Mouse (Mus musculus): ENCODE results near the gene Pafah2.
A peak's percentile ranks its signal among the peaks of the same experiment; 100 is the strongest.

The Pafah2 gene

DNA sequence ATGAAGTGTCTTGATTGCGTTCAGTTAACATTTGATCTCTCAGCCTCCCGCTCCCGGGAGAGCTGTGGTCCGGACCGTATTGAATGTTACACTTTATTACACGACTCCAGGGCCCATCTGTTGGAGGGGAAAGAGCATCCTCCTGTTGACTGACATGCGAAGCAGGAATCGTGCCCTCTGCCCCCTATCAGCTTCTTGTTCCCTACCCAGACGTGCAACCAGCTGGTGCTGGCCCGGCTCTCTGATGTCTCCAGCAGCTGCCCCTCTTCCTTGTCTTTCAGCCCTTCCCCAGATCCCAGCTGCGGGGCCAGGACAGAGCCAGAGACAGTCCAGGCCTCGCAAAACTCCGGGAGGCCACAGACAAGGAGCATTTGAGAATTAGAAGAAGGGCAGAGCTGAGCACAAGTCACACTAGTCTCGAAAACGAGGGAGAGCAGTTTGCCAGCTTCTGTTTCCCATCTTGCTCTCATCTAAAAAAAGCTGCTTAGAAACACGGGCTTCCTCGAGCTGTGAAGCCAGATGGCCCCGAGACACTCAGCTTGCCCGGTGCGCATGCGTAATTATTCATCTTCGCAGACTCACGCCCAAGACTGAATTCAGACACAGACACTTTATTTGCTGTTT, 34.4 kb downstream of the Pafah2 start:
- DNase-seq: peak; percentile 92

DNA sequence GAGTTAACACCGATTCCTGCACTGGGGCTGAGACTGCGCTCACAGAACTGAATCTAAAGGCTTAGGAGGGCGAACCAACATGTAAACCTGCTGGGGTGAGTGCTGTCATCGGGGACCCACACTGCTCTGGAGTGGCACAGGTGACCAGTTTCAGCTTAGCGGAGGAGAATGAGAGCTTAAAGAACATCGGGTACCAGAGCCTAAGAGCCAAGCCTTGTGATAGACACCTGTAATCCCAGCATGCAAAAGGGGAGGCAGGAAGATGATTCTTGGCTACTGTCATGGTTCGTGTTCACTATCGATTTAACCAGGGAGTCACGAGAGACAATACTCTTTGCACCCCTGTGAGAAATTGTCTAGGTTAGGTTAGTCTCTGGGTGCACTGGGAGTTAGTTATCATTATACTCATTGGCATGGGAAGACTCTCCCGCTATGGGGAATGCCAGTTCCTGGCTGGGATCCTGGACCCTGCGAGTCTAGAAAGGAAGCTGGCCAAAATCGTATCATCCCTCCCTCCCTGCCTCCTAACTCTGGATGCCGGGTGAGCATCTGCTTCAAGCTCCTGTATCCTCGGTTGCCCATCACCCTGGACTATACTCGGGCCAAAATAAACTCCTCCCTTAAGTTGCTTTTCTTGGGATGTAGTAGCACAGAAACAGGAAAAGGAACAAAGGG, 36.7 kb downstream of the Pafah2 start:
- peak; percentile 37 for DNase-seq

DNA sequence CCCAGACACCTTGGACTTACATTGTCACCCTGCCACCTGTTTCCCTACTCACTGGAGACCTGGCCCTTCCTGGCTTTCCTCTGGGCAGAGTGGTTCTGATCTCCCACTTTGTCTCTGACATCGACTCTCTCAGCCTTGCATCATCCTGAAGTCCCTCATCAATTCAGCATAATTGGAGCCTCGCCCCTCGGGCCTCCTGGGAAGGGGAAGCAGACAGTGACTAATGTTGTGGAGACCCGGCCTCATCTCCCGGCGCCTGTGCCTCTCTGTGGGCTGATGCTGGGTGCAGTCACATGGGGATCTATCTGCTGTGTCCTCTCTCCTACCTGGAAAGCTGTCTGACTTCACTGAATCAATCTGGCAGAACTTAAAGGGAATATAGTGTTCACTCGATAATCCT, 40.1 kb downstream of the Pafah2 start:
- DNase-seq: no peak

DNA sequence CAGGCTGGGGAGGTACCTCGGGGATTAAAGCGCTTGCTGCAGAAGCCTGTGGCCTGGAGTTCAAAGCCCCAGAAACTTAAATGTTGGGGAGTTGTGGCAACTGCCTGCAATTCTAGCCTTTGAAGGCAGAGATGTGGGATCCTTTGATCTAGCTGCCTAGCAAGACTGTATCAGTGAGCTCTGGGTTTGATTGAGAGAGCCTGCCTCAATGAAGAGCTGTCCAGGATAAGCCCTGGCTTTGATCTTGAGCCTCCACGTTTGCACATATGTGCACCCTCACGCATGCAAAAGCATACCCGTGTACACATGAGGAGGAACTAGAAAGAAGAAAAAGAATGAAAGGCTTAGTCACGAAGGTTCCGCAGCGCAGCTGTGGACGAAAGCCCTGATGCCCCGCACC, 40.5 kb downstream of the Pafah2 start:
- DNase-seq: no peak

DNA sequence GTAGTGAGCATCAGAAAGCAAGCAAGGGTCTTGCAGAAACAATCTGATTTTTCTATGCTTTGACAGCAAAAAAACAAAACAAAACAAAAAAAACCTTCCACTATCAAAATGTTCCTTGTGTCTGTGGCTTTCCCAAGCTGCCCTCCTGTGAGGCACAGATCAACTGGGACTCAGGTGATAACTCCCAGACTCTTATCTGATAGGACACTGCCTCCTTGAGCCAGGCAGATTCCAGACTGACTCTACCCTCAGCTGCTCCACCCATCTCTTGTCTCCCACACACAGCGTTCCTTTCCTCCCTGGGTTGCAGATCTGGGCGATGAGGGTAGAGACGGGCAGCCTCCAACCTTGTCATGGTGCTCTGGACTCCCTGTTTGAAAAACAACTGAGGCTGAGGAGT, 43.0 kb downstream of the Pafah2 start:
- no peak for DNase-seq

DNA sequence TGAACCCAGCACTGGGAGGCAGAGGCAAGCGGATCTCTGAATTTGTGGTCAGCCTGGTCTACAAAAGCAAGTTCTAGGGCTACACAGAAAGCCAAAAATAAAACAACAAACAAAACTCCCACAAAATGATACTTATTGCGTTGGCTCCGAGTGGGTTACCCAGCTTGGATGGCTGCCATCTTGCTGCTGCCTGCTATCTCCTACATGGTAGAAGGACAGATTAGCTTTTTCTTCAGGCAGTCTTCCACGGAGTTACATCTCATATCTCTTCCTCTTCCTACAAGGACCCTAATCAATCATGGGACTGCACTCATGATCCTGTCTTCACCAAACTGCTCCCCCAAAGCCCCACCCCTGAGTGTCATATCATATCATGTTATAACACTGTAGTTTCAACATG, 43.8 kb downstream of the Pafah2 start:
- DNase-seq: no peak

DNA sequence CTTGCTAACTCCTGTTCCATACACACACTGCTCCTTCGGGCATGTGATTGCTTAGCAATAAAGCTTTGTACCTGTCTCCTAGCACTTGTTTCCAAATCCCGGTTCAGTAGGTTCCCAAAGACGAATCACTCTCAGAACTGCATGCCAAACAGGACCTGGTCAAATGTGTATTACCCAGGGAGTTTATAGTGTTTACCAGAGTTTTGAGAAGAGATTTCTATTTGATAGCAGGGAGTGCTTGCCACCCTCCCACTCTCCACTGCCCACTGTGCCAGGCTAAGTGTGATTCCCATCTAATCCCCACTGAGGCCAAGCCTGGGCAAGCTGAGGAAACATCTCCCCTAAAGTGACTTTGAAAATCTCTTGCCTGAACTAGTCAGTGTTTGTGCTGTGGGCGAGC, 46.1 kb downstream of the Pafah2 start:
- no peak for DNase-seq

DNA sequence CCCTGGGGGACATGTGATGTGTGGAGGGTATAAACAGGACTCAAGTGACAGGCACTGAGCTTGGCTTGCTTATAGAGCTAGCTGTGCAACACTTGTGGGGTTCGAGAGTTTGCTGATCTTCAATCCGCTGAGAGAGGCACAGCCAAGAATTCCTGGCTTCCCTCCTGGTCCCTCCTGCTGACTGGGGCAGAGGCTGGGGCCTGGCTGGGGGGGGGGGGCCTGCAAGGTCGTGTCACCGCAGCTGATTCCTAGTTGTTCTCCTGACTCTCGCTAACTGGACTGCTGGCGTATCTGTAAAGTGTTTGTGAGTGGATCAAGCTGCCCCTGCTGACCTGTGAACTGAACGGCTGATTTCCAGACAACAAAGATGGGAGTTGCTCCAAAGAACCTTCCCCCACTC, 47.5 kb downstream of the Pafah2 start:
- DNase-seq: no peak

DNA sequence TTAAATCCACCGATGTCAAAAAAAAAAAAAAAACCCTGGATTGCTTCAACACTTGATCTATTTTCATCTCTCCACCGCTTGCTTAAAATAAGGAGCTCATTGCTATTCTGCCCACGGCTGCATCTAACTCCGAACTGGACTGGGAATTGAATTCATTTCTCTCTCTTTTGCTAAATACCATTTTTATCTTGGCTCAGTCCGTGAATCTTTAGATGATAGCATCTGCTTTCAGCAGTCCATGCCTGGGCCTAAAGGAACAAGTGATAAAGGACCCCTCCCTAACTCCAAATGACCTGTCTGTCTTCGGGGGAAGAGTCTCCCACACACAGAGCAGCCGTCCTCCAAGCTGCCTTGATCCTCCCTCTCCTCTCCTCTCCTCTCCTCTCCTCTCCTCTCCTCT, 48.8 kb downstream of the Pafah2 start:
- DNase-seq: peak; percentile 52

DNA sequence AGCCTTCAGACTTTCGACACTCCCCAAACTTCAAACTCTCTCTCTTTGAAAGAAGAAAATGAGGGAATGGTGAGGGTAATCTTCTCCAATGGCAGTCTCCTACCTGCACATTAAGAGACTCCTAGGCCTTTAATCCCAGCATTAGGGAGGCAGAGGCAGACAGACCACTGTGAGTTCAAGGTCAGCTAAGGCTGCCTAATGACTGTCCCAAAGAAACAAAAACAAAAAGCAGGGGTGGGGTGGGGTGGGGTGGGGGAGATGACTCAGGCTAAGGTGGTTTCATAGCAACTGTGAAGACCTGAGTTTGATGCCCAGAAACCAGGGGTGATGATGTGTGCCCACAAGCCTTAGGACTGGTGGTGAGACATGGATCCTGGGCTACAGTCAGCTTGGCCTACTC, 49.4 kb downstream of the Pafah2 start:
- no peak for DNase-seq

DNA sequence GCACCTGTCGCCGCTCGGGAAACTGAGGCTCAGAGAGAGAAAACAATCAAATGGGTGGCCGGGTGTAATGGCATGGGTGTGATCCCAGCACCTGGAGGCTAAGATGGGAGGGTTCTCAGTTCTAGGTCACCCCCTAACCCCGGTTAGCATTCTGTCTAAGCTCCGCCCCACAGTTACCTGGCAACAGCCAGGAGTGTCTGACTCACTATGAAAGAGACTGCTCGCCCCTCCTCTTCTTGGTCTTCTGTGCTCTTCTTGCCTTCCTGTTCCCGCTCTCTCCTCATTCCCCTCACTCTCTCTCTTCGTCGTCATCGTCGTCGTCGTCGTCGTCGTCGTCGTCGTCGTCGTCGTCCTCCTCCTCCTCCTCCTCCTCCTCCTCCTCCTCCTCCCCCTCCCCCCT, 51.8 kb downstream of the Pafah2 start:
- DNase-seq: no peak

DNA sequence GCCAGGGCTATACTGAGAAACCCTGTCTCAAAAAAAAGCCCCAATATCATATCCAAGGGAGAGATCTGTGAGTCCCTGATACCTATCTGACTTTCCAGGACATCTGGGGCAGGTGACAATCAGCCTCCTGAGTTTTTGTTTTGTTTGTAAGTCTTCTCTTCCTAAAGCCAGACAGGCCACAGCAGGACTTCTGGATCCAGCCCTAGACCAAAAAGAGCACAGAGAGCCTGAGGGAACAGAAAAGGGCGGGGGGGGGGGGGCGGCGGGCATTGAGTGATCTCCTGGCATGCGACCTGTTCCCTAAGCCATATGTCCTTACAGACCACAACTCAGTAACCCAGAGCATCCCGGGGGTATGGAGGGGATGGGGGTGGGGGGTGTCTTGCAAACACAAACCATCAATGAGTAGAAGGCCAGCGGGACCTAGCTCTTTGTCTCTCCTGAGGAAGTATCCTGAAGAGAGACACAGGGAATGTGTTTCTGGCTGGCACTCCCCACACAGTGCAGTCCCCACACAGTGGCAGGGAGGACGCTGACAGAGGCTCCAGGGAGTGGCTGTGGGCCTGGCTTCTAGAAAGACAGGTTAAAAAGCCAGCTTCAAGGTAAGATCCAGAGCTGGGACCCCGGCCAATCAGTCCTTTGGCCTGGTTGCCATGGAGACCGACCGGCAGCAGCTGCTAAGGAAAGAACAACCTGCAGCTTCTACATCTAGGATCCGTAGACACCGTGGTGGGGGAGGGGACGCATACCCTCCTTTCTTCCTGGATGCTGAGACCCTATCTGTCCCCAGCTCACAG, 53.7 kb downstream of the Pafah2 start:
- peak; percentile 62 for DNase-seq

DNA sequence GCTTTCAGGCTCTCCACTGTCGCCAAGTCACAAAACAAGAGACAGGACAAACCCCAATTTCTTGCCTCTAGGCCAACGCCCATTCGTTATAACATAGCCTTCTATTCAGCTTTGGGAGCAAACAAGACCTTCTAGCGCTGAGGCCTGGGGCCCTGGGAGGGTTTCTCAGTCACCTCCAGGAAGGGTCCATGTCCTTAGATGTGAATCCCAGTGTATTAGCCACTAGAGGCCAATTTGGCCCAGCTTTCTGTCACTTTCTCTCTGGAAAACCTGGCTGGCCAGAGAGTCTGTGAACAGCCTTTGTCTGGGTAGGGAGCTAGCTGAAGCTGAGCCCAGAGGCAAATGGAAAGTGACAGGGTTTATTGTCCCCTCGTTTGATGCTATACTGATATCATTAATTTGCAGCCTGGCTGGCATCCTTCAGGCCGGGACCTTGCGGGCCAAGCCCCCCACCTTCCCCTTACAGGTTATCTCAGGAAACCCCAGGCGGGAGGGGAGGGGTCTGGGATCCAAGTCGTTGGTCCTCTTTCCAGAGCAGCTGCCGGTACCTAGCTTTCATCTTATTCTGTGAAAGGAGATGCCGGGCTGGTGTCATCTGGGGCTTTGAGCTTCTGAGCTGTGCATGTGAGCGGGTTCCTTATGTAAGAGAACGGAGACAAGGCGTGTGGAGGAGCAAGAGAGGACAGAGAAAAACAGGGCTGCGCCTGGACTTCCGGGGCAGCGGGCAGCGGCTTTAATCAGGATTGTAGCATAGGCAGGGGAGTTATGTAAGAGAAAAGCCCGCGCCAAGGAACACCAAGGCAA, 54.5 kb downstream of the Pafah2 start:
- peak; percentile 55 for DNase-seq

DNA sequence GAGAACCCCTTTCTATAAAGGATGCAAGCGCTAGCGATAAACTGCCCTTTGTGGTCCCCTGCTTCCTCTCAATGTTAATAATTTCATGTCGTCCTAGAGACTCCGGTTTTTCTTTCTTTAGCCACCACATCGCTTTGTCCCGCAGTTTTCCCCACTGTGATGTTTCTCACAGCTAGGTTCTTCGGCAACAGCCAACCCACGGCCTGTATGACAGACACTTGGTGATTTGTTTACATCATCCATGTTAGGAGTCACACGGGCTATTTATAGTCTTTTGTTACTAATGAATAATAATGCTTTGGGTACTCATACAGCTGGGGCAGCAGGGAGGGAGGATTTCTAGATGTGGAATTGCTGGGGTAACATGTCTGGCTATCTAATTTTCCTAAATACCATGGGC, 55.4 kb downstream of the Pafah2 start:
- DNase-seq: no peak

DNA sequence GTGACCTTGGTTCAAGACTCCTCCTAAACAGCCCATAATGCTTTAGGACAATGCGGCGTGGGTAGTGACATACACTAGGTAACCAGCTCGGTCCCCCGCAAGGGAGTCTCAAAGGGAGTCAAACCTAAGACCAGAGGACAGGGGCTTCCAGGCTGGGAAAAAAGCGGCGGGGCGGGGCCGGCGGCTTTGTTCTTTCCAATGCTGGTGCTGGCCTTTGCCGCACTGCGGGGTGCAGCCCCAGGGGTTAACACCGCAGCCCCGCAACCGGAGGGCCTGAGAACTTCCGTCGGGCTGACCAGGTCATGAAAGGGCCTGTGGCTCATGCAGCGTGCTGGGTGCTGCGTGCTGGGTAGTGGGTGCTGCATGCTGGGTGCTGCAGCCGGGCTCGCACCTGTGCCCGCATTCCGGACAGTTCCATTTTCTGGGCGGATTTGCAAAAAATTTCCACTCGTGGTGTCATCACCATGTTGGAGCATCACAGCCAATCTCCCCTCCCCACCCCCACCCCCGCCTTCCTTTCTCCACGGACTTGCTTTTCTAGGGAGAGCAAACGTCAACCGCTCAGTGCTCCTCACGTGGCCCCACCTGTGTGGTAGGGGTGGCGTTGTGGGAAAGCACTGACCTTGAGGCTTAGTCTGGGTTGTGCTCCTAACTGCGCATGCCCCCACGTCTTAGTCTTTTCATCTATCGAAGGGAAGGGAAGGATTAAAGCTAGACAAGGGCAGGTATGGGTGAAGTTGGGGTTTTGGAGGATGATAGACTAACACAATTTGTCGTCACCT, 57.7 kb downstream of the Pafah2 start:
- DNase-seq: peak; percentile 42

DNA sequence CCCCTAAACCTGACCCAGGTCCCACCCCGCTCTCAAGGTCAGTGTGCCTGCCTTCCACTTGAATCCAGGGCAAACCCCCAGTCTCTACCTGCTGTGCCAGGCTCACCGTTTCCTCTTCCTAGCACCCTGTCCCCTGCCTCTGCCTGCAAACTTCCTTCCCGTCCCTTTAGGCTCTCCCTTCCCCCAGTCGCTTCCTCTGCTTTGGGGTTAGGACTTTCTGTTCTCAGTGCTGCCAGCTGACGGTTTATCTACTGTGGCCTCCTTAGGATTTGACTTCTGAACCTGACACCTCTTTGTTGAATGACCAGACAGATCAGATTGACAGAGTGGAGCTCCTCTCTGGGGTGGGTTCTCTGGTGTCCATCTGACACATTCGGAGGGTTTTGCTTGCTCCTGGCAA, 59.2 kb downstream of the Pafah2 start:
- no peak for DNase-seq

DNA sequence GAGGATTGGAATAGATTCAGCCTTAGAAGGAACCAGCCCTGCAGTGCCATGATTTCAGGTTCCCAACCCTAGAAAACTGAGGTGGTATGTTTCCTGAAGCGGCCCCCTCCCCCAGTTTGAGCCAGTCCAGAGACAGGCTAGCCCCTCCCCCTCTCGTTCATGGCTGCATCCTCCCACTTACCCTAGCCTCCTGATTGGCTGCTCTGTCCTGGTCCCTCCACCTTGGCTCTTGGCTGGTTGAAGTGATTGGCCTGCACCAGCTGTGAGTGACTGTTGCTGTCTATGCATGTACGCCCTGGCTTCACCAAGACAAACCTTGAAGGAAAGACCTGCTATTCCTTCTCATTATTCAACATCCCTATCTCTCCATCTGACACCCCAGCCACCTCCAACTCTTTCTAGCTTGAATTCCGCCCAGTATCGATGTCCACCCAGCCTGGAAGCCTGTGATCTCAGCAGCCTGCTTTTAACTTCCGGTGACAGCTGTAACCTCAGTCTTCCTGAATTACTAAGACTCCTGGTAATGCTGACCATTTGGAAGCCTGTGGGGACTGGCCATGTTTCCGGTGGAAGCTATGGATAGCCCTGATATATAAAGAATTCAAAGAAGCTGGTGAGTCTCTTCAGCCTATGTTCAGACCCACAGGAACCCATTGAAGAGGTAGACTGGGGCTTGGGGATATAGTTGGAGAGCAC, 61.2 kb downstream of the Pafah2 start:
- DNase-seq: no peak

DNA sequence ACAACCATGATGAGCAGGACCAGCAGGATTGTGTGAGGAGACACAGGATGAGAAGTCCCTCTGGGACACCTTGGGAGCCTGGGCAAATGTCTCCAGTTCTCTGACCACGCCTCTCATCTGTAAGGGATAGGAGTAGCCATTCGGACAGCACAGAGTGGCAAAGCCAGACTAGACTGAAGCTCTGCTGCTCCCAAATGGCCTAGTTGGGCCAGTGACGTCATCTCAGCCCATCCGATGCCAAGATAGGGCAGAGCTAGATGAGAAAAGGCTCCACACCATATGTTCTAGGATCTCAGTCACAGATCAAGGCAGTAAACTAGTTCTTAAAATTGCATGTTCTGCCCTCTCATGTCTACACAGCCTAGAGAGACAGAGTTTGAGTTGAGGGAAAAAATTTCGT, 62.7 kb downstream of the Pafah2 start:
- DNase-seq: no peak

DNA sequence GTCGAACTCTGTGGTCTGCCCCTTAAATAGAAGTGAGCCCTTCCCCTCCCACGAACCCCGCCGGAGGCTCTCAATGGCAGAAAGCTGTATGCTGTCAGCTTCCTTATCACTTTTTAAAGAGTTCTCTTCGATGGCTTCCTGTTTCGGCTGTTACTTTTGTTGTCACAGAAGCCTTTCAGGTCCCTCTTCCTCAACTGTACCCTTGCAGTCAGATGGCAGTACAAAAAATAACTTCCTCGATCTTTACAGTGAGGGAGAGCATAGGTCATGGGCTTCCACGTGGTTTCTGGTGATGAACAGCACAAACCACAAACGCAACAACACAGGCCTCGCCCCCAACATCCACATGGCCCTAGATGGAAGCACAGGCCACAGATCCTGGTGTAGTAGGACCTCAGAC, 64.2 kb downstream of the Pafah2 start:
- no peak for DNase-seq

DNA sequence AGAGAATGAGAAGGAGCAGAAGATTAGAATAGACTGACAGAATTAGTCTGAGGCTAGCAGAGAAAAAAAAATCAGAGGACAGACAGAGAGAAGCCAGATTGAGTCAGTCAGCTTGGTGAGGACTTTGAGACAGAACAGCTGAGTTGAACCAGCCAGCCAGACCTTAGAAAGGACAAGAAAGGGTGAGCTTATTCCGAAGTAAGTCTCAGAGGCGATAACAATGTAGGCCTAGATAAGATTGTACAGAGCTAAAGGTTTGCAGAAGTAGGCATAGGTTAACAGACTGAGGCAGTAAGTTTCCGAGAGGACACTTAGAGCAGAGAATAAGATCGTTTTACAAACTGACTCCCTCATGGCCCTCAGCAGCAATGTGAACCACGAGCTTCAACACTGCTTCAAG, 65.1 kb downstream of the Pafah2 start:
- no peak for DNase-seq

DNA sequence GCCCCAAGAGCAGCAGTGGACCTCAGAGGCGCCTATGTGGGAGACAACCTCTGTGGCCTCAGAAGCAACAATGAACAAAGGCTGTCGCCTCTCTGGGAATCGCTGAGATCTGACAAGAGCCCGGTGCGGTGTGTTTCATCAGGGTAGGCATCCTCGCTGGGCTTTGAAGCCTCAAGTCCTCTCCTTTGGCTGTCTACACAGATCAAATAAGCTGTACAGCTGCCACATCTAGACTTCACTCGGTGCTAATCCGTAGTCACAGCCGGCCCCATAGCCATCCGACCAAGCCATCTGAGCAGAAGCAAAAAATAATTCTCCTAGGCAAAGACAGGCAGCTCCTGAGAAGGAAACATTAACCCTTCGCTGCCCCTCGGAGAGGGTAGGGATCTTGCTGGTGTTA, 69.7 kb downstream of the Pafah2 start:
- DNase-seq: no peak
